Mouse (Mus musculus) olfactory bulb, adult 2 months (tissue): ENCODE data around the gene Rpl13.

Source experiments
- CTCF ChIP-seq: fragments of 200-500 bp; IDR thresholded peaks from 2 replicates; pipeline ENCODE4 v1.5.1; 2012; ENCODE audit warnings: low read depth, mild to moderate bottlenecking, low read length, moderate library complexity; ENCODE audit not compliant: insufficient read depth
- POLR2A ChIP-seq: fragments of 200-500 bp; IDR thresholded peaks from 2 replicates; pipeline ENCODE4 v1.6.1; 2012; ENCODE audit warnings: mild to moderate bottlenecking, low read depth, low read length, moderate library complexity; ENCODE audit not compliant: insufficient read depth

- TF ChIP-seq CTCF (no peak), POLR2A (no peak)
Observed at GRCm38 (mm10) chr8:123117744-123118143, 15.6 kb downstream of the Rpl13 start.
